Mouse (Mus musculus) erythroblast, embryonic 14.5 days (primary cell): ENCODE results near the gene Lhx3. TPM values are rescaled to one million over a fixed set of nuclear protein-coding genes. Genes with fewer than 3 reads are reported as not detected.

Experiments used
- H3K27me3 ChIP-seq: 2 replicates; pipeline ENCODE4 v1.6.1; 2012; ENCODE audit warnings: inconsistent platforms; ENCODE audit not compliant: control insufficient read depth
- H3K36me3 ChIP-seq: 2 replicates; pipeline ENCODE4 v1.6.1; 2012; ENCODE audit warnings: mild to moderate bottlenecking, inconsistent platforms; ENCODE audit not compliant: control insufficient read depth
- H3K4me1 ChIP-seq: 2 replicates; pipeline ENCODE4 v1.6.1; 2012; ENCODE audit warnings: inconsistent platforms; ENCODE audit not compliant: control insufficient read depth
- H3K4me3 ChIP-seq: replicated peaks from 2 replicates; pipeline ENCODE3; 2012; ENCODE audit warnings: moderate library complexity, mild to moderate bottlenecking, inconsistent platforms
- H3K9me3 ChIP-seq: 2 replicates; pipeline ENCODE4 v1.6.1; 2012; ENCODE audit warnings: low read length, inconsistent platforms, mixed read lengths; ENCODE audit not compliant: control insufficient read depth
- GATA1 ChIP-seq: IDR thresholded peaks from 2 replicates; pipeline ENCODE4 v1.6.1; 2012; ENCODE audit warnings: low read length, inconsistent platforms, mixed read lengths
- TAL1 ChIP-seq: IDR thresholded peaks from 3 replicates; pipeline ENCODE4 v1.6.1; 2012; ENCODE audit warnings: low read length, inconsistent platforms, mixed read lengths
- polyA plus RNA-seq: library from polyadenylated mRNA; stranded (reverse); fragments of >175 nt; gene quantifications from 2 replicates; pipeline ENCODE4 v1.2.3, GENCODE M21; 2012

The Lhx3 gene
- polyA plus RNA-seq, 1 experiment = not detected

DNA sequence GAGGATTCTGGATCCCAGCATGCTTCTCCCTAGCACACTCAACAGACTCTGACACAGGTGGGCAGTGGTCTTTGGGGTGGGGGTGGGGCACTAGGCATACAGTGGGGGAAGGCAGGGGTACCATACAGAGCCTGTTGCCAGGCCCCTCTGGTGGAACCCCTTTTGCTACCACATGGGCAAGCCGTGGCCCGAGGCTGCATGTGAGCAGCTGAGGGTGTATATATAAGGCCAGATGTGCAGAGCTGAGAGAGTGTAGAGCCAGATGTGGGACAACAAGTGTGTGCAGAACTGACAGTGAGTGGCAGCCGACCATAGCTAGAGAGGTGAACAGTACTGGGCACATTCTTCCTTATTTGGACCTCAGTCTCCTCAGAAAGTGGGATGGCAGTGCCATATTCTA is 41.2 kb downstream of the Lhx3 start:
- no peaks in the 10 kb centered on the region for H3K36me3 ChIP-seq
- TF ChIP-seq TAL1 (no peak), GATA1 (no peak)
- no peaks in the 10 kb centered on the region for H3K9me3 ChIP-seq
- peaks cover 11% of the 10 kb centered on the region for H3K27me3 ChIP-seq
- H3K4me1 ChIP-seq = peaks cover 2% of the 10 kb centered on the region; the same call in 1 of the 2 replicates
- no peak overlapping the region for H3K4me3 ChIP-seq

DNA sequence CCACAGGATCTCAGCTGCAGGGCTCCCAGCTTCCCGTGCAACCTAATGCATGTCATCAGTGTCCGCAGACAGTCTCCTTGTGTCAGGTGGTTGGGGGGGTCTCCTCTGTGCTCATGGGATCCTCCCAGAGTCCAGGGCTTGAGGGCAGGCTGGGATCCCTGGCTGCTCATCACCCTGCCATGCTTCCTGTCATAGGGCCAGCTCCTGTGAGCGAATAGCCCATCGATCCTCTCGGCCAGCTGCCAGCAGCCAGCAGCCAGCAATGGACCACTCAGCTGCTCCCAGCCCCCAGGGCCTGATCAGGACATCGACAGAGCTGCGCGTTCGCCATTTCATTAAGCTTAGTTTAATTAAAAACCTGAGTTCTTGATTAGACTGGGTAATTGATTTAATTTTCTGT is 50.0 kb downstream of the Lhx3 start:
- H3K4me1 ChIP-seq = peaks cover 25% of the 10 kb centered on the region
- TF ChIP-seq TAL1 (no peak), GATA1 (no peak)
- H3K36me3 ChIP-seq = no peaks in the 10 kb centered on the region
- no peaks in the 10 kb centered on the region for H3K27me3 ChIP-seq
- H3K4me3 ChIP-seq = no peak overlapping the region
- no peaks in the 10 kb centered on the region for H3K9me3 ChIP-seq

DNA sequence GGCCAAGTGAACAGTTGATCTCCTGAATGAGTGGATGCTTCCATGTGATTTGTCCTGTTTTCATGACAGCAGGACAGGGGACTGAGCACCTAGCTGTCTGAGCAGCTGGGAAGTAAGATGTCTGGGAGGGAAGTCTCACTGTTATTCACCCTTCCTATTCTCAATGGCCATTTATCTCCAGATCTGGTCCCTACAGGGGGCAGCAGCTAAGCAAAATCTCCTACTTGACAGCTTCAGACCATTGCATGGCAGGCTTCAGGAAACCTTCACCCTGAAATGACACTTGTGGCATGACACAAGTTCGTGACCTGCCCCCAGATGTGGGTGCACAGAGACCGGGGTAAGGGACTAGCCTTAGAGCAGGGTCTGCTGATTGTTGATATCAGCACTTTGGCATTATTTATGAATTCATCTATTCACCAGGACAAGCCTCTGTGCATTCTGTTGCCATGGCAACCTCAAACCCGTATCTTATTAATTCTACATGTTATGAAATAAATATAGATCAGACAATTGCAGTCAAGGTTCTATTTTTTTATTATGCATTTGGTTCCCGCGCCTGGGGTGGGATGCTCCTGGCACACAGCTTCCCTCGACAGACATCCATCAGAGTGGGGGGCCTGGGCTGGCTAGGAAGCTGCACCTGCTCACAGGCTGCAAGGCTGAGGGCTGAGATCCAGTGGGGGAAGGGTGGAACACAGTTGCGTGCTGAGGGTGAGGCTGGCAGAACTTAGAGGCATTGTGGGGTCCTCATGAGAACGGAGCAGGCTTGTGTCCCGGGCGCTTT is 51.7 kb downstream of the Lhx3 start:
- TF ChIP-seq TAL1 (no peak), GATA1 (no peak)
- Histone ChIP-seq H3K27me3 (no peaks in the 10 kb centered on the region), H3K9me3 (no peaks in the 10 kb centered on the region), H3K4me1 (peaks cover 29% of the 10 kb centered on the region), H3K36me3 (no peaks in the 10 kb centered on the region), H3K4me3 (no peak overlapping the region)

DNA sequence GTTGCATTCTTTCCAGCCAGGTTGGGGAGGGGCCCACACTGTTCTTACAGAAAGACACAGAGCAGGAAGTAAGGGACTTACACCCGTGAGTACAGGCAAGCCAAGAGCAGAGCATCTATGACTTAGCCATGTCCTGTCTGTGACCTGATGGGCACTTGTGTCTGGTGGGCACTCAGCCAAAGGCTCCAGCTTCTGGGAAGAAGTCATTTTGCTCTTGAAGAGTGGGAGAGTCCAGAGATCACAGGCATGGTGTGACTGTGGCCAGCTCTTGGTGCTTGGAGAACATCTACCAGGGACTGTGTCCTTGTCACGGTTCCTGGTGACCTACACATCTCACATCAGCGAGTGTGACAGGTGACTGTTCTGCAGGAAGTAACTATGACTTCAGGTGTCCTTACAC is 52.4 kb downstream of the Lhx3 start:
- Histone ChIP-seq H3K4me3 (no peak overlapping the region), H3K36me3 (peaks cover 2% of the 10 kb centered on the region)
- TF ChIP-seq GATA1 (no peak), TAL1 (no peak)

DNA sequence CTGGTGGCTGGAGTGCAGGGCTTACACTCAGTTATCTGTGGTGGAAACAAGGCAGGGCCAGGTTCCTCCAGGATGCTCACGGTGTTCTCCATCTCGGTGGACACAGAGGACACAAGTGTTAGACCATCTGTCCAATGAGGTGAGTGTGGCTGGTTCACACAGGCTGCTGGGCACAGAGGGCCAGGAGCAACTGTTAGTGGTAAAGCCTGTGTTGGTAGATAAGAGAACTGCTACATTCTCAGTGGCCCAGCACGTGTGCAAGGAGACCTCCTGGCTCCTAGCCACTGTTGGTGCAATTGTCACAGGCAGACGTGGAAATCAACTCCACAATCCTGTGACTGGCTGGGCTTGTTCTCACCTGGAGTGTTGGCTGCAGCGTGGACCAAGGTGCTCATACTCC is 53.5 kb downstream of the Lhx3 start:
- H3K4me3 ChIP-seq = no peak overlapping the region
- no peak for TF ChIP-seq TAL1
- TF ChIP-seq GATA1 = no peak
- H3K9me3 ChIP-seq = no peaks in the 10 kb centered on the region
- H3K36me3 ChIP-seq = peaks cover 2% of the 10 kb centered on the region
- peaks cover 33% of the 10 kb centered on the region for H3K4me1 ChIP-seq
- no peaks in the 10 kb centered on the region for H3K27me3 ChIP-seq

More for the DNA sequence above, 52.4 kb downstream of the Lhx3 start:
- Histone ChIP-seq H3K27me3 (no peaks in the 10 kb centered on the region), H3K4me1 (peaks cover 31% of the 10 kb centered on the region), H3K9me3 (no peaks in the 10 kb centered on the region)

DNA sequence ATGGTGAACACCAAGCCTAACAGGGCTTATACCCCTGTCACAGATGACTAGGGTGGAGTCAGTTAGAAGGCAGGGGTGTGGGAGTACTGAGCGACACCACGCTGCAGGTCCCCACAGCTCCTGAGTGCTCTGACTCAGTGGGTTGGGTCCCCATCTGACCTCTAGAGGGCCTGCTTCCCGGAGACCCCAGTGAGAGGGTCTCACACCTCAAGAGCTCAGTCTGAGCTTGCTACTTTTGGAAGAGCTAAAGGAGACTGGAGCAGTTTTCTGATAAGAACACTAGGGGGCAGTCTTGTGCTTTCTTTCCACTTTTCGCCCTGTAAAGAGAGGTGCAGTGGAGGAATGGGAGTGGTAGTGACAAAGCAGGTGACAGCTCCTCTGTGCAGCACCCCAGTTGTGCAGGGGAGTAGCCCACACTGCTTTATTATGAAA is 54.2 kb downstream of the Lhx3 start:
- H3K4me1 ChIP-seq = peaks cover 33% of the 10 kb centered on the region
- TF ChIP-seq TAL1 (no peak), GATA1 (no peak)
- no peak overlapping the region for H3K4me3 ChIP-seq
- no peaks in the 10 kb centered on the region for H3K9me3 ChIP-seq
- peaks cover 2% of the 10 kb centered on the region for H3K36me3 ChIP-seq
- H3K27me3 ChIP-seq = no peaks in the 10 kb centered on the region

DNA sequence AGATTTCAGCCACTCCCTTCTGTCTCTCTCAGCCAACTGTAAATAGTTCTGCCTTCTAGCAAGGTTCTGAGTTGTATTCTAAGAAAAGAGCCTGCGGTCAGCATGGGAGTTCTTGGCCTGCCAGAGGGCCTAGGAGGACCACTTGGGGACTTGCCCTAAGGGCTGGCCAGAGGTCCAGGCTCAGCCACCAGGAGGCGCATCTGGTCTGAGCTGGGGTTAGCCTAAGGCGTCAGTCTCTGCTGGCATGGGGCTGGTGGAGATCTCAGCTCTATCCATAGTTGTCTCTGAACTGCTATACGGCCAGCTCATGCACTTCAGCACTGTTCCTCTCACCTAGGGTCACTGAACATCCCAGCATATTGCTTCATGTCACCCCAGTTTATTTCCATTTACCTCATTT is 54.8 kb downstream of the Lhx3 start:
- H3K4me1 ChIP-seq = peaks cover 33% of the 10 kb centered on the region
- TF ChIP-seq GATA1 (no peak), TAL1 (no peak)
- no peak overlapping the region for H3K4me3 ChIP-seq
- H3K9me3 ChIP-seq = no peaks in the 10 kb centered on the region
- H3K36me3 ChIP-seq = peaks cover 2% of the 10 kb centered on the region
- no peaks in the 10 kb centered on the region for H3K27me3 ChIP-seq

Other genes starting within 250 kb of the Lhx3 start
- gene Camsap1, start 225.0 kb downstream of the Lhx3 start, polyA plus RNA-seq = 0.53 and 0.75 TPM in 2 replicates
- 155 and 250 TPM in 2 replicates for gene Ubac1, start 186.5 kb downstream of the Lhx3 start, polyA plus RNA-seq
- 0.08 and 0.17 TPM in 2 replicates for gene Nacc2, start 85.1 kb downstream of the Lhx3 start, polyA plus RNA-seq
- gene Qsox2, start 29.2 kb upstream of the Lhx3 start, polyA plus RNA-seq = 0.36 and 0.45 TPM in 2 replicates
- gene Ccdc187, start 86.3 kb upstream of the Lhx3 start, polyA plus RNA-seq = under 0.01 TPM in 2 replicates
- 0.03 and 0.12 TPM in 2 replicates for gene Gpsm1, start 107.2 kb upstream of the Lhx3 start, polyA plus RNA-seq
- 1.4 TPM in 2 replicates for gene Dnlz, start 143.8 kb upstream of the Lhx3 start, polyA plus RNA-seq
- 0.20 and 0.22 TPM in 2 replicates for gene Card9, start 152.6 kb upstream of the Lhx3 start, polyA plus RNA-seq
- 1.6 and 2.3 TPM in 2 replicates for gene Snapc4, start 172.4 kb upstream of the Lhx3 start, polyA plus RNA-seq
- 4.4 and 5.4 TPM in 2 replicates for gene Entr1, start 181.0 kb upstream of the Lhx3 start, polyA plus RNA-seq
- gene Pmpca, start 181.1 kb upstream of the Lhx3 start, polyA plus RNA-seq = 12.5 and 18.3 TPM in 2 replicates
- 0.75 and 0.98 TPM in 2 replicates for gene Inpp5e, start 200.9 kb upstream of the Lhx3 start, polyA plus RNA-seq
- gene Sec16a, start 236.9 kb upstream of the Lhx3 start, polyA plus RNA-seq = 0.67 and 1.1 TPM in 2 replicates